Mouse (Mus musculus) lung, embryonic 16.5 days (tissue): ENCODE measurements around the gene Tmem190. TPM values are rescaled to one million over a fixed set of nuclear protein-coding genes. Genes with fewer than 3 reads are reported as not detected.

Experiments used
- ATAC-seq: fragments of 200-750 bp; cut with Nextera tagmentation; 2 replicates; pipeline ENCODE4 v1.8.0; 2017; ENCODE audit warnings: low read depth, mild to moderate bottlenecking, moderate library complexity
- H3K27ac ChIP-seq: fragments of 300-500 bp; sonication (generic); 2 replicates; pipeline ENCODE4 v1.5.1; 2014; ENCODE audit warnings: mild to moderate bottlenecking, control low read depth, low read length
- H3K27me3 ChIP-seq: fragments of 300-500 bp; sonication (generic); 2 replicates; pipeline ENCODE4 v1.6.1; 2014; ENCODE audit warnings: low read depth, low read length, mixed read lengths; ENCODE audit not compliant: control insufficient read depth, insufficient read depth
- H3K36me3 ChIP-seq: fragments of 300-500 bp; sonication (generic); 2 replicates; pipeline ENCODE4 v1.6.1; 2014; ENCODE audit warnings: low read length; ENCODE audit not compliant: control insufficient read depth, insufficient read depth
- H3K4me1 ChIP-seq: fragments of 300-500 bp; sonication (generic); replicated peaks from 2 replicates; pipeline ENCODE4 v1.6.1; 2014; ENCODE audit warnings: low read length, mixed read lengths; ENCODE audit not compliant: control insufficient read depth, insufficient read depth
- H3K4me2 ChIP-seq: fragments of 300-500 bp; sonication (generic); 2 replicates; pipeline ENCODE4 v1.6.1; 2014; ENCODE audit warnings: low read depth, low read length, control low read depth
- H3K4me3 ChIP-seq: fragments of 300-500 bp; sonication (generic); 2 replicates; pipeline ENCODE4 v1.5.1; 2014; ENCODE audit warnings: mild to moderate bottlenecking, low read length, control low read depth
- H3K9ac ChIP-seq: fragments of 300-500 bp; sonication (generic); 2 replicates; pipeline ENCODE4 v1.6.1; 2014; ENCODE audit warnings: low read length, control low read depth
- H3K9me3 ChIP-seq: fragments of 300-500 bp; sonication (generic); 2 replicates; pipeline ENCODE4 v1.6.1; 2016; ENCODE audit warnings: low read length; ENCODE audit not compliant: control insufficient read depth
- WGBS: fragments of 180-500 bp; shearing (Covaris S2); extraction: QIAGEN DNeasy Blood & Tissue Kit; methylation state at CpG from one replicate; pipeline ENCODE4 v1.1.7; 2014; 5-methylcytosine and 5-hydroxymethylcytosine counted together
- polyA plus RNA-seq: library from polyadenylated mRNA; unstranded; fragments of >200 nt; fragmentation: Nextera tagmentation; extraction: Ambion mirVana; gene quantifications from 2 replicates; pipeline ENCODE4 v1.2.1, GENCODE M21; 2015

Gene Tmem190
- polyA plus RNA-seq, 1 experiment from 2014 or later = 0.34 TPM

- ATAC-seq = no peak
- Histone ChIP-seq H3K4me1 (no peaks in the 10 kb centered on the region), H3K36me3 (no peaks in the 10 kb centered on the region), H3K4me3 (no peak overlapping the region), H3K4me2 (no peak overlapping the region), H3K27me3 (no peaks in the 10 kb centered on the region), H3K9me3 (no peaks in the 10 kb centered on the region), H3K9ac (no peak overlapping the region), H3K27ac (no peak overlapping the region)
- WGBS = 20% methylated on average over 4 of the region's 4 CpGs
Measured at GRCm38 (mm10) chr7:4764946-4765710, 17.6 kb upstream of the Tmem190 start.

GRCm38 (mm10) chr7:4771202-4771601 is 11.5 kb upstream of the Tmem190 start, which contains the start of gene Fam71e2:
Fam71e2 (minus strand) TSS chr7:4771302.
- no peak for ATAC-seq
- 65% methylated on average over 5 of the region's 5 CpGs for WGBS
- H3K4me3 ChIP-seq = no peak within 1 kb of the TSS

GRCm38 (mm10) chr7:4776131-4776530 is 6.6 kb upstream of the Tmem190 start:
- ATAC-seq = no peak
- H3K4me3 ChIP-seq = no peak overlapping the region
- H3K27me3 ChIP-seq = peaks cover 41% of the 10 kb centered on the region
- H3K9me3 ChIP-seq = no peaks in the 10 kb centered on the region
- 48% methylated on average over 10 of the region's 10 CpGs for WGBS
- peaks cover 5% of the 10 kb centered on the region for H3K4me1 ChIP-seq
- H3K4me2 ChIP-seq = no peak overlapping the region
- H3K36me3 ChIP-seq = no peaks in the 10 kb centered on the region
- H3K9ac ChIP-seq = no peak overlapping the region; the same call in 1 of the 2 replicates
- no peak overlapping the region for H3K27ac ChIP-seq

More at GRCm38 (mm10) chr7:4771202-4771601, 11.5 kb upstream of the Tmem190 start, which contains the start of gene Fam71e2:
- peaks cover 12% of the 10 kb centered on the region for H3K27me3 ChIP-seq
- no peaks in the 10 kb centered on the region for H3K36me3 ChIP-seq
- no peak within 1 kb of the TSS for H3K9ac ChIP-seq
- H3K27ac ChIP-seq = no peak within 1 kb of the TSS
- no peaks in the 10 kb centered on the region for H3K4me1 ChIP-seq
- H3K9me3 ChIP-seq = no peaks in the 10 kb centered on the region
- H3K4me2 ChIP-seq = no peak within 1 kb of the TSS

DNA sequence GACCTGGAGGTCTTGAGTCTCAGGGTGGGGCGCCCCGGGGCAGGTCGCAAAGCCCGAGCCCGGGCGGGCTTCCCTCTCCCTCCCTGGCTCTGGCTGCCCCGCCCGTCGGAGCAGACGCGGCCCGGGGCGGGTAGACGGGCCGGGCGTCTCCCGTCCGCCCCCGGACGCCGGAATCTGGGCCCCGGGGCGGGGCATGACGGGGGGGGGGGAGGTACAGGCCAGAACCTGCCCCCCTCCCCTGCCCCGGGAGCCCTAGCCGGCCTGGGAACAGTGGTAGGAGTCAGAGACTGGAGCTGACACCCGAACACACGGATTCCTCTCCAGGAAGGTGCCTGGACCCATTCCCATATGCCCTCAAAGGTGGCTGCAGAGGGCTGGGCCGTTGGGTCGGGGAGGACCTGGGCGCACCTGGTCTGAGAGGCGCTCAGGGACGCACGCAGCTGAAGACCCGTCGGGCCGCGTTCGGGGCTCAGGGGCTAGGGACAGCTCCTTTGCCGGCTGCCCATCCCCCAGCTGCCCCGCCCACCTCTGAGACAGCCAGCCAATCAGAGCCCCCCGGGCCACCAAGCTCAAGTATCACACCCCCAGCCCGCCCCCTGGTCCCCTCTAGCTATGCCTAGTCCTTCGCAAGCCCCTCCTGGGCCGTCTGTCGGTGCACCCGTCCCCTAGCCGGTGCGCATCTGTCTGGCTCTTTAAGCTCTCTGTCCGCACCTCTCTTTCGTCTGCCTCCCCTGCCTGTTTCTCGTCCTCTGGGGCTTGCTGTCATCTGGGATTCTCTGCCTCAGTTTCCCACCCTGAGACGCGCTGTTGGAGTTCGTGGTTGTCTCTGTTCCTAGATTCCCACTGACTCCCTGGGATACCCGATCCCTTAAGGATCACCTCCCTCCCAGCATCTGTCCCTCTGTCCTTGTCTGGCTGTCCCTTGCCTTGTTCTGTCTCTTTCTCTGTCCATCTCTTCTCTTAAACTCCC is 5.6 kb upstream of the Tmem190 start:
- H3K9ac ChIP-seq = peak overlapping the region; percentile 45
- no peak overlapping the region for H3K27ac ChIP-seq
- H3K9me3 ChIP-seq = no peaks in the 10 kb centered on the region
- 1% methylated on average over 32 of the region's 56 CpGs for WGBS
- H3K27me3 ChIP-seq = peaks cover 41% of the 10 kb centered on the region
- peak overlapping the region; percentile 61 for H3K4me2 ChIP-seq
- ATAC-seq = peak; percentile 68
- H3K4me1 ChIP-seq = peaks cover 5% of the 10 kb centered on the region
- H3K36me3 ChIP-seq = no peaks in the 10 kb centered on the region
- H3K4me3 ChIP-seq = peak overlapping the region; percentile 44

- H3K4me2 ChIP-seq = no peak overlapping the region
- peaks cover 41% of the 10 kb centered on the region for H3K27me3 ChIP-seq
Measured at GRCm38 (mm10) chr7:4777851-4778637, 4.7 kb upstream of the Tmem190 start.

DNA sequence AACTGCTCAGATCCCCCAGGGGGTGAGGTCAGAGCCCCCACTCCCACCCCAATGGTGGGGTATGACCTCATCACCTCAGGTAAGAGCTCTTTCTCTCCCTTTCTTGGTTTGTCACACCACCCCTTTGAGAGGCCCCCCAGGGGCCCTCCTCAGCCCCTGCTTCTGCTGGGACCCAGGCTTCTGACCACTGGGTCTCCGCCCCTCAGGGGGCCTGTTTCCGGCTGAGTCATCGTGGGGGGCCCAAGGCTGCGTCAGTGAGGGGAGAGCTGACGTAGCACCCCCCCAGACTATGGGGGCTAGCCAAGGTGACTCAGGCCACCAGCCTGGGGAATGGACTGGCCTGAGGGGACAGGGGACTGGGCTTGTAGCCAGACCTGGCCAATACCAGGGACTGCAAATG is 2.8 kb upstream of the Tmem190 start:
- Histone ChIP-seq H3K36me3 (no peaks in the 10 kb centered on the region), H3K27me3 (peaks cover 38% of the 10 kb centered on the region), H3K9me3 (no peaks in the 10 kb centered on the region), H3K4me2 (no peak overlapping the region), H3K4me1 (peaks cover 5% of the 10 kb centered on the region), H3K4me3 (no peak overlapping the region), H3K9ac (no peak overlapping the region), H3K27ac (no peak overlapping the region)
- ATAC-seq = no peak
- 31% methylated on average over 5 of the region's 5 CpGs for WGBS

More at GRCm38 (mm10) chr7:4777851-4778637, 4.7 kb upstream of the Tmem190 start:
- no peak overlapping the region for H3K4me3 ChIP-seq
- H3K4me1 ChIP-seq = peaks cover 5% of the 10 kb centered on the region
- no peaks in the 10 kb centered on the region for H3K9me3 ChIP-seq
- H3K36me3 ChIP-seq = no peaks in the 10 kb centered on the region
- H3K9ac ChIP-seq = no peak overlapping the region
- ATAC-seq = no peak
- 6% methylated on average over 17 of the region's 20 CpGs for WGBS
- H3K27ac ChIP-seq = no peak overlapping the region

GRCm38 (mm10) chr7:4782130-4782529 is 607 bp upstream of the Tmem190 start:
- no peak overlapping the region for H3K9ac ChIP-seq
- 41% methylated on average over 3 of the region's 3 CpGs for WGBS

DNA sequence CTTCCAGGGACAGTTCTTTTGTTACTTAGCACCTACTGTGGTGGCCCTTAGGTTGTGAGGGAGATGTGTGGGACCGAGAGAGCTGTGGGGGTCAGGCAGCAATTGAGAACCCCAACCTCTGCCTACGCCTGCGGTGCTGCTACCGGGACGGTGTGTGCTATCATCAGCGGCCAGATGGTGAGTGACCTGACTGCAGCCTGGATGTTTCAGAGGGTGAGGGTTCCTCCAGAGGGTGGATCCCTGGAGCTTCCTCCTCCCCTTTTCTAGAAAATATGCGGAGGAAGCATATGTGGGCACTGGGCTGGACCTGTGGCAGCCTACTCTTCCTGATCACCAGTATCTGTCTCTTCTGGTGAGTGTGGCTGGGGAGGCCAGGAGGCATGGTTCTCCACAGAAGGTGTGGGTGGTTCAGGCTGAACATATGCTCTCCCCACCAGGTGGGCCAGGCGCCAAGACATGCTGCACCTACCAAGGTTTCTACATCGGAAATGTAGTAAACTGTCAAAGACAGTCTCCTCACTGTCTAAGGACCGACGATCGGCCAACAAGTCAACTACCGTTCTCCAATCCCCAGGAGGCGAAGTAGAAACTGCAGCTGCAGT is 1.0 kb downstream of the Tmem190 start:
- Histone ChIP-seq H3K27ac (no peak overlapping the region), H3K27me3 (peaks cover 3% of the 10 kb centered on the region; the same call in 1 of the 2 replicates), H3K4me3 (no peak overlapping the region), H3K9ac (no peak overlapping the region), H3K4me1 (no peaks in the 10 kb centered on the region; the same call in none of the 2 replicates), H3K9me3 (no peaks in the 10 kb centered on the region), H3K4me2 (no peak overlapping the region), H3K36me3 (no peaks in the 10 kb centered on the region)
- no peak for ATAC-seq
- 73% methylated on average over 14 of the region's 14 CpGs for WGBS

More at GRCm38 (mm10) chr7:4782130-4782529, 607 bp upstream of the Tmem190 start:
- no peak for ATAC-seq
- H3K4me3 ChIP-seq = no peak overlapping the region
- H3K27me3 ChIP-seq = peaks cover 20% of the 10 kb centered on the region
- no peak overlapping the region for H3K27ac ChIP-seq
- H3K4me1 ChIP-seq = peaks cover 1% of the 10 kb centered on the region; the same call in 1 of the 2 replicates
- no peaks in the 10 kb centered on the region for H3K9me3 ChIP-seq
- no peaks in the 10 kb centered on the region for H3K36me3 ChIP-seq
- H3K4me2 ChIP-seq = no peak overlapping the region
